Mouse (Mus musculus) lung, postnatal 10 days (tissue): ENCODE results near the gene Txndc16.

Source experiments
- DNase-seq: peaks from one replicate; pipeline ENCODE4 v3.0.0; 2021

Gene Txndc16

DNA sequence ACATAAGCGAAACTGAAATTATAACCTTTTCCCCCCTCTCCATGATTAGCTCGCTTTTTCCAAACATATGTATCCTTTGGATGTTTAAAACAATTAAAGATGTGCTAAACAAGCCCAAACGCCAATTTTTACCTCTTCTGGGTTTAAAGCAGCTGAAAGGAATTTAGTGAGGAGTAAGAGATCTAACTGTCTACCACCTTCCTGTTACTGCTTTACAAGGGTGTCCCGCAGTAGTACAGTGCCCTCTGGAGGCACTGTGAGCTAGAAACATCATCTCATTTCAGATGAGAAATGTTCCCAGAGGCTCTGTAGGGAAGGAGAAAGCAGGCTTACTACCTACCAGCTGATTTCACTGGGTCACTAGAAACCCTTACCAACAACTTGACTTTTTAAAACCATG, 77.6 kb downstream of the Txndc16 start:
- peak; percentile 68 for DNase-seq

DNA sequence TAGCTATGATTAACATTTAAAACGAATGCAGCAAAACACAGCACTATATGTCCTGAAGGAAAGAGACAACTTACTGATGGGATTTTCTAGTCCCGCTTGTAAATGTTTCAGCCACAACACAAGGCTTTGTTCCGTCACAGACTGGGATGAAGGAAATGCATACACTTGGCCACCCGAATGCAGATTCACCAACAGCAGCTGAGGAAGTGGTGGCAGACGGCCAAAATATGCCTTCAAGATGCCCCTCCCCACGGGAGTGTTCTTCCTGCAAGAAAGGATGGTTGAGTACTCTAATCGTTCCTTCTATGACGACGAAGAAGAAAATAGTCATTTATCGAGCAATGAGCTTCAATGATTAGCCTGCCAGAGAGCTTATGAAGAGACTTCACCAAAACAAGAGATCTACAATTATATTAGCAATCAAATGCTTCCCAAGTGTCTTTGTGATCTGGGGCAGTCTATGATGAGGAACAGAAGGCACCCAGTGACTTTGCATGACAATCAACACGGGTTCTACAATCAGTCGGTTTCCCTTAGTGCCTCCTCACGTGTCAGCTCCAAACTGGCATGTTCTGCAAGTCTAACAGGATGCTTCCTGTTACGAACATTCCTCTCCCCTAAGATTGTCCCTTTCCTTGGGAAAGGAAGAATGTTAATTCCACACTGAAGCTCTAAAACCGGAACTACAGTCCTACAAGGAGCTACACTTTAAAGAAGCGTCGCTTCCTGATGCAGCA, 79.6 kb downstream of the Txndc16 start:
- peak; percentile 43 for DNase-seq

DNA sequence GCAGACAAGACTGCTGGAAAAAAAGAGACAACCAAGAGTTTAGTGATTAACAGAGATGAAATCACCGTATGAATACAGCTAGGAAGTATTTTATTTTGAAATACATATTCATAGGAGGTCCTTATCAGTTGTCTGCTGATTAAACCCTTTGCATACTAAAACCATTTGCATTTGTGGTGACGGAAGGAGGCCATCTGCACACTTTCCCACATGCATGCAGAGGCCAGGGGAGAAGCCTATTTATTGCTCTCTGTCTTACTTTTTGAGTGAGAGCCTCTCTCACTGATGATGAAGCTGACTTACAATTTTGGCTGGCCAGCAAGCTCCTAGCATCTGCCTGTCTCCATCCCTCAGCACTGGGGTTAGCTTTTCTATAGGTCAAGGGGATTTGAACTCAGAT, 84.2 kb downstream of the Txndc16 start:
- DNase-seq: no peak

DNA sequence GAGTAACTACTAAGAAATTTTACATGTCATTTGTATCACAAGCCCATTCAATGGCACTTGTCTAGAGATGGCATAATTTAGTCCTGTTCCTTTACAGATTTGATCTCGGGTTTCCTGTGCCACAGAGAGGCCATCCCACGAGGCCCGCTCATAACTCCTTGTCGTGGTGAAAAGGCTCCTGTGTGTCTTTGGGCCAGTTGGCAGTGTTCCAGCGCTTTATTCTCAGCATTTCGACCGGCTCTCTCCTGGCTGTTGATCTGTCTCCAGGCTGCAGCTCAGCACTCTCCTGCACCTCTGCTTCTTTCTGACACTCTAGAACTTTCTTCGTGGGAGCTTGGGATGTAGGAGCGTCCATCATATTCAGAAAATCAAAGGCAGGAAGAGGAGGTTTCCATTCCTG, 84.6 kb downstream of the Txndc16 start:
- no peak for DNase-seq

DNA sequence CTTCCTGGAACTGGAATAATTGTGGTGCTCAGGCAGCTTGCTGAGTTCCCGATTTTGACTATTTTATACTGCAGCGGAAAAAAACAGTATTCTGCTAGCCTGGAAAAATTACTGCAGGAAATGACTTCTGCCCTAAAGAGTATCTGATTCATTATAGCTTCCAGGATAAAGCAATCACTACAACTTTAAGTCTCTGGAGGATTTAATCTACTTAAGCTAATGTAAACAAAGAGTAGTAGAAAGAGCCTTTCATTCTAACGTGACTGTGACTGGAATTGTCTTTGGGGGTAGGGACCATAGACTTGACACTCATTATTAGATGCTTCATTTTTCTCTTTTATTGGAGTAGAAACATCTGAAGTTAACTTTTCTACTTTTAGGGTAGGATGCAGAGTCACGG, 101.8 kb downstream of the Txndc16 start:
- DNase-seq: no peak

DNA sequence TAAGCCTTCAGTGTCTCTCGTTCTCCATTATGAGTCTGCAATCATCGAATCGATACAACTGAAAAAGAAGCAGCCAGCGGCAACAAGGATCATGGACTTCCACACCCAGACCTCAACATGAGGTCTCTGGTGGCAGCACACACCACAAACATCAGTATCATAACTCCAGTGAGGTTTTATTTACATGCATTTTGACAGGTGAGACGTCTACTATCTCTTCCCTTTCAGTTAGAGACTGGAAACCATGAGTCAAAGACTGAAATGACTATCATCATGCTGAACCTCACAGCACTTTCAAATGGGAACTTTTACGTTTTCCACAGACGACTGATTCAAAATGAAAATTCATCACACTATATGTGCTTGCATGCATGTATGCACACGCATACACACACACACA, 117.9 kb downstream of the Txndc16 start:
- DNase-seq: no peak

DNA sequence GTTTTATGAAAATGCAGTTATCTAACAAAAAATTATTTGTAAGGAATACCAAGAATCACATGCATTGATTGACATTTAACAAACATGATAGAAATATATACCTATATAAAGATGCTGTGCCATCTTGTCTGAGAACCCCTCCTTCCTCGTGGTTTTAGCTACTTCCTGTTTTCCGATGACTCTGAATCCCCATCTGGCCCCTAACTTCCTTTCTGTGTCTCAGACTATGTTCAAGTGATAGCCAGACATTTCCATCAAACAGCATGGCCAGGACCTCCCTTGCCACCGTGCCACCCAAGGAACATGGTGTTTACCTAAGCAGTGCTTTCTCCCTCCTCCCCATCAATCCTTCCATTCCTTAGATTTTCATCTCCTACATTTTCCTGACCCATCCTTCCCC, 127.8 kb downstream of the Txndc16 start:
- DNase-seq: no peak

DNA sequence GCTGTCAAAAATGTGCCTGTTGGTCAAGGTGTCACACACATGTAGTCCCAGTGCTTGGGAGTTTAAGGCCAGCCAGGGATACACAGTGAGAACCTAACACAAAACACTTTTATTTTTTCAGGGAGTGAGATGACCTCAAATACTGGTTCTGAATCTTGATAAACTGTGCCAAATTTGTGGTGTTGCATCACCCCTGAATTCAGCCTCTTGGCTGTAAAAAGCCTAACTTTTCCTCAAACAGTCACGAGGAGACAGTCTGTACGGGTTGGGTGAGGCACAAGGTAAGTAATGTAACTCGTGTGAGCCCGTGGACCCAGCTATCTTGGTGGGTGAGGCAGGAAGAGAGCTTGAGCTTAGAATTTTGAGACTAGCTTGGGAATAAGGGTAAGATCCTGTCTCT, 130.1 kb downstream of the Txndc16 start:
- DNase-seq: no peak

DNA sequence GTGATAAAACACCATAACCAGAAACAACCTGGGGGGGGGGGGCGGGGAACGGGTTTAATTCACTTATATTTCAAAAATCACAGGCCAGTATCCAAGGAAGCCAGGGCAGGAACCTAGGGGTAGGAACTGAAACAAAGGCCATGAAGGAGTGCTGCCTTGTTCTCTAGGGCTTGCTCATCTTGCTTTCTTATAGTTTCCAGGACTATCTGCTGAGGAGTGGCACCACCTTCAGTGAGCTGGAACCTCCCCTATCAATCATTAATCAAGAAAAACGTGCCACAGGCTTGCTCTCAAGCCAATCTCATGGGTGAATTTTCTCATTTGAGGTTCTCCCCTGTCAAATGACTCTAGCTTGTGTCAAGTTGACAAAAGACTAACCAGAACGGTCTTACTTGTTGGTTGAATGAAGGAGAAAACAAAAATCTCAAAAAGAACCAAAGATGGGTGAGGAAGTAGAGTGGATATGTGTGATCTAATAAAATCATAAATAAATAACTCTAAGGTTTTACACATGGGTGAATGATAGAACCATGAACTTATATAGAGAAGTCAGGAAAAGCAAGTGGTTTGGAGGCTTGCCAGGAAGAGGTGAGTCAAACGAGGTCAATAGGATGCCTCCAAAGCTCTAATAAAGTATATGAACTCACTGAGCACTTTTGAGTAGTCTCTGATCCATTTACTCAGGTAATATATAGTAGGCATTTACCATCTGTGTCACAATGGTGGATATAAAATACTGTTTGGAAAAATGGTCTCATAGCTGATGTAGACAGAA, 134.3 kb downstream of the Txndc16 start:
- no peak for DNase-seq

DNA sequence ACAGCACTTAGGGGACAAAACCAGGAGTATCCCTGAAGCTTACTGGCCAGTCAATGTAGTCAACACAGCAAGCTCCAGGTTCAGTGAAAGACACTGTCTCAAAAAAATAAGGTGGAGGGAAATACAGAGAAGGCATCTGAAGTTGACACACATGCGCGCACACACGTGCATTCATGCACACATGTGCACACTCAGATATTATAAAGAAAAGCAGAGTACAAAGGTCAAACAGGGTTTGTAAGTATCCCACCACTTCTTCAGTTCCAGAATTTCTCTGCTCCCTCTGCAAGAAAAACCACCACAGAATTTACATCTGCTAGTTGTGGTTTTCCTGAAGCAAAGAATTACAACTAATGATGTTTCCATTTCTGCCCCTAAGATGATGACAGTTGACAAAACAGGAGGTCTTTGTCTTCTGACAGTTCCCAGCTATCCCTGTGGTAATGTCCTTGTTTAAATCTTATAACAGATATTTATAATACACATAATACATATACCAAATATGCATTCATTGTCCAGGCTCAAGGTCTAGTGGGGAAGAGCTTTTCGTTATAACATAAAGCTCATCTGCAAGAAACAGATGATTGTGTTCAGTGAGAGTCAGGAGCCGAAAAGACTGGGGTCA, 135.4 kb downstream of the Txndc16 start:
- no peak for DNase-seq

DNA sequence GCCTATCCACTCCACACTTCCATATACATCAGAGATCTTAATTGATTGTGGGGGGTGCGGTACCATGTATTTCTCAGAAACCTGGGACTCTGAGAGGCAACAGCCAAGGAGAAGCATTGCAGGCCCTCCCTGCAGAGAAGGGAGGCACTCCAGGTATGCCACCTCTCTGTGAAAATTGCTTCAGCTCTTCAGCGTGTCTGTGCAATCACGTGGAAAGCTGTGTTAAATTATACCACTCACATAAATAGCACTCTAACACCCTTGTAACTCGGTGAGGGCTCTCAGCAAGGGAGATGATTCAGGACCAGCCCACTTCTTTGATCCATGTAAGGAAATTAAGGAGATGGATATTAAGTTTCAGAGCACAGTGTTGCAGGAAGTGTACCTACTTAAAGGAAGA, 136.6 kb downstream of the Txndc16 start:
- DNase-seq: no peak
